Mouse (Mus musculus): ENCODE data around the gene Slco3a1. TPM values are rescaled to one million over a fixed set of nuclear protein-coding genes. Genes with fewer than 3 reads are reported as not detected.

Slco3a1 gene
- polyA plus RNA-seq, 1 experiment from 2014 or later = 21.7 TPM

DNA sequence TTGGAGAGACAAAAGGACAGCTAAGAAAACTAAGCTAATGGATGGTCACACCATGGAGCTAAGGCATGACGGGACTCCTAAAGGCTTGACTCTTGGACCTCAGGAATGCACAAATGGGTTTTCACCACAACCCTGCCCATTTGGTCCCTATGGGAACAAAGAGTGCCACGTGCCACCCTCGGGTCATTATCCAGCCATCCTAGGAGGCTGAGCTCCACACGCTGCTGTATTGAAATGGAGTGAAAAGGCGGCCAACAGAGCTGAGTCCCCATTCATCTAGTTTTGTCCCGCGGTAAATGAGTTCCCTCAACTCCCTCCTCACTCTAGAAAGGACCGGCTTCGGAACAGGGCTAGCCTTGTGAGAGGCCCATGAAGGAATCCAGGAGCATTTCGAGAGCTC lies 53.4 kb downstream of the Slco3a1 start:
- no peak overlapping the region for H3K9ac ChIP-seq
- H3K27ac ChIP-seq = no peak overlapping the region
- ATAC-seq (replicated peaks; ENCODE audit: low FRiP score) = no peak
- no peaks in the 10 kb centered on the region for H3K27me3 ChIP-seq
- 49% methylated on average over 10 of the region's 10 CpGs for WGBS
- no peaks in the 10 kb centered on the region for H3K4me1 ChIP-seq
- H3K4me3 ChIP-seq (replicated peaks) = no peak overlapping the region
- H3K9me3 ChIP-seq (replicated peaks) = no peaks in the 10 kb centered on the region
- H3K36me3 ChIP-seq = 0 out of 2 replicates have a peak, but pooled peaks cover 9% of the 10 kb centered on the region
- no peak overlapping the region for H3K4me2 ChIP-seq

DNA sequence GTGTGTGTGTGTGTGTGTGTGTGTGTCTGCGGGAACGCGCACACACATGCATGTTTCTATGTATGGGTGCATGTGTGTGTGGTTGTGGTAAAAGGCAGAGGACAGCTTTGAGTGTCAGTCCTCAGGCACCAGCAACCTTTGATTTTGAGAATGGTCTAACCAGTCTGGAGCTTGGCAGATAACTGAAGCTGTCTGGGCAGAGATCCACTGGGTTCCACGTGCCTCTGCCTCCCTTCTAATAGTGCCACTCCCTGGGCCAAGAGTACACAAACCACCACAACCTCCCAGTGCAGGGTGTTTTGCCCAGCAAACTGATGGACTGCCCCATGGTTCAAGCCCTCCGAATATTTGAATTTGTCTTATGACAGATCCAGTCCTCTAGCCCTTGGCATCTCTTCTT lies 55.1 kb downstream of the Slco3a1 start:
- 92% methylated on average over 5 of the region's 5 CpGs for WGBS
- H3K36me3 ChIP-seq = 0 out of 2 replicates have a peak, but pooled peaks cover 6% of the 10 kb centered on the region
- H3K27ac ChIP-seq = no peak overlapping the region
- no peaks in the 10 kb centered on the region for H3K27me3 ChIP-seq
- no peak overlapping the region for H3K4me2 ChIP-seq
- no peak overlapping the region for H3K4me3 ChIP-seq (replicated peaks)
- no peaks in the 10 kb centered on the region for H3K9me3 ChIP-seq (replicated peaks)
- H3K9ac ChIP-seq = no peak overlapping the region
- no peak for ATAC-seq (replicated peaks; ENCODE audit: low FRiP score)
- H3K4me1 ChIP-seq = no peaks in the 10 kb centered on the region

DNA sequence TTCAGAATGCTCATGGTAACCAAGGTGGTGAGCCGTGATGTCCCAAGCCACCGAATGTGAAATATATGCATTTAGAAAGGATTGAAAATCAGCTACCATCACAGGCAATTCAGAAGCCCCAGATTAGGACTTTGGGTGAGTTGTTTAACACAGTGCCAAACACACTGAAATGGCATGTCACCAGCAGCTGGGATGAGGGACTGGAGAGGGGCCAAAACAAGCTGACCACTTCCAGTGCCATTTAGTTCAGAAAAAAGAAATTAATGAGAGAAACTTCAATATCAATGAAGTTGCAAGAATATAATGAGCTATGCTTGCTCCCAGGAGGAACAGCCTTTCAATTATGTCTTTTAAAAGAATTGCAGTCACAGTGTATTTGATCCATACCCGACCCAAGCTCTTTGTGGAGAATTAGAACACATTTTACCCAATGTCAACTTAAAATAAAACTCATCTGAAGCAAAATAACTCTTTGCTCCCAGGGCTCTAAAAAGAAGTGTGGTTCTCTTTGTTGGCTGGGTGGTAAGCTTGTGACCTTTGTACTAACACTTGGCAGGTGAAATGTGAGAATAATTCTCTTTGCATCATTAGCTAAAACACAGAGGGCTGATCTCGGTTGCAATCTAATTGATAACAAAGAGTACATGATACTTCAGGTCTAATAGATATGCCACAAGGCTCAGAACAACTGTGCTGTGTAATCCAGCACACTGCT lies 56.2 kb downstream of the Slco3a1 start:
- Histone ChIP-seq H3K4me3 (replicated peaks) (no peak overlapping the region), H3K4me1 (no peaks in the 10 kb centered on the region), H3K27me3 (no peaks in the 10 kb centered on the region), H3K36me3 (no peaks in the 10 kb centered on the region), H3K9ac (no peak overlapping the region), H3K27ac (no peak overlapping the region), H3K9me3 (replicated peaks) (no peaks in the 10 kb centered on the region), H3K4me2 (no peak overlapping the region)
- WGBS = 70% methylated on average over 4 of the region's 4 CpGs
- no peak for ATAC-seq (replicated peaks; ENCODE audit: low FRiP score)

DNA sequence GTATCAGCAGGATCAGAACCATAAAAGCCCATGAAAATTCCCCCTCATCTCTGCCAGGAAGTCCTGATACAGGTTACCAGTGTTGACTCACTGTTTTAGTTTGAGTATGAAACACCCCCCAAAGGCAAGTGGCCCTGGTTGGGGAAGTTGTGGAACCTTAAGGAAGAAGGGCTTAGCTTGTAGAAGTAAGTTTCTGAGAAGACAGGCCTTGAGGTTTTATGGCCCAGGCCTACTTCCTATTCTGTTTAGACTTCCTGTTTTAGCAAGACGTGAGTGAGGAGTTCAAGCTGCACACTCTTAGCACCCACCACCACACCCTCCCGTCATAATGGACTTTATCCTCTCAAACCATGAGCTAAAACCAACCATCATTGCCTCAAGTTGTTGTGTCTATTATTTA lies 57.4 kb downstream of the Slco3a1 start:
- Histone ChIP-seq H3K4me1 (no peaks in the 10 kb centered on the region; the same call in 1 of the 2 replicates), H3K36me3 (no peaks in the 10 kb centered on the region), H3K4me3 (replicated peaks) (no peak overlapping the region), H3K4me2 (no peak overlapping the region), H3K27me3 (no peaks in the 10 kb centered on the region), H3K9ac (no peak overlapping the region), H3K9me3 (replicated peaks) (no peaks in the 10 kb centered on the region), H3K27ac (no peak overlapping the region)
- WGBS = 69% methylated on average over 2 of the region's 2 CpGs
- no peak for ATAC-seq (replicated peaks; ENCODE audit: low FRiP score)

DNA sequence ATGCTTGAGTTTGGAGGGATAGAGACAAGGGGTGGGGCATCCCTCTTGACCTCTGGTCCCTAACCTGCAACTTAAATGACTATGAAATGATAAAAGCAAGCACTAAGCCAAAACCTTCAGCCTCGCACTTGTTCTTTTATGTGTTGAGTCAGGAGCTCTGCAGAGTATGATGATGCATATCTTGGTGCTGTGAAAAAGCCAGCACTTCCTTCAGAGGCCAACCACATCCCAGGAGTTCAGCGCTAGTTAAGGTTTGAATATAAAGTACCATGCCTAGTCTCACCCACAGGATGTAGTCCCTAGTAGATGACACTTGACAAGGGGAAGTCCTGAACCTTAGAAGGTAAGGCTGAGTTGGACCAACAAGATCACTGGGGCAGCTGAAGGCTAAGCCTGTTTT lies 59.1 kb downstream of the Slco3a1 start:
- 87% methylated on average over 2 of the region's 2 CpGs for WGBS
- Histone ChIP-seq H3K9me3 (replicated peaks) (no peaks in the 10 kb centered on the region), H3K27ac (no peak overlapping the region)

DNA sequence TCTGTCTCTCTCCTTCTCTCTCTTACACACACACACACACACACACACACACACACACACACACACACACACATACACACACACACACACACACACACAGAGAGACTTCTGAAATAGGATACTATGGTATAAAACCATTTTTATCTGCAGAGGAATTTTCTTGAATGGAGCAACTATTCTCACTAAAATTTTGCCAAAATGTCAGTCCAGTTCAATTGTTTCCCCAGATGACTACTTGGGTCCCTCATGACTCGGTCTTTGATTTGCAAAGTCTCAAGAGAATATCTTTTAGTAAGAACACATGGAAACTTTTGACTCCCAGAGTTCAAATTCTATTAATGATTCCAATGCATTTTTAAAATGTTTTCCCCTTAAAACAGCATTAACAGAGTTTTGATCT lies 60.8 kb downstream of the Slco3a1 start:
- H3K4me3 ChIP-seq (replicated peaks) = no peak overlapping the region
- no peaks in the 10 kb centered on the region for H3K9me3 ChIP-seq (replicated peaks)
- H3K27ac ChIP-seq = no peak overlapping the region
- no peaks in the 10 kb centered on the region for H3K36me3 ChIP-seq
- H3K4me1 ChIP-seq = peaks cover 7% of the 10 kb centered on the region; the same call in 1 of the 2 replicates
- H3K4me2 ChIP-seq = no peak overlapping the region
- 64% methylated on average over 1 of the region's 1 CpGs for WGBS
- no peak for ATAC-seq (replicated peaks; ENCODE audit: low FRiP score)
- H3K27me3 ChIP-seq = no peaks in the 10 kb centered on the region
- H3K9ac ChIP-seq = no peak overlapping the region

More for the DNA sequence above, 59.1 kb downstream of the Slco3a1 start:
- no peak overlapping the region for H3K4me2 ChIP-seq
- no peak overlapping the region for H3K9ac ChIP-seq
- H3K4me3 ChIP-seq (replicated peaks) = no peak overlapping the region
- H3K4me1 ChIP-seq = peaks cover 7% of the 10 kb centered on the region; the same call in 1 of the 2 replicates
- no peak for ATAC-seq (replicated peaks; ENCODE audit: low FRiP score)
- no peaks in the 10 kb centered on the region for H3K36me3 ChIP-seq
- H3K27me3 ChIP-seq = no peaks in the 10 kb centered on the region

DNA sequence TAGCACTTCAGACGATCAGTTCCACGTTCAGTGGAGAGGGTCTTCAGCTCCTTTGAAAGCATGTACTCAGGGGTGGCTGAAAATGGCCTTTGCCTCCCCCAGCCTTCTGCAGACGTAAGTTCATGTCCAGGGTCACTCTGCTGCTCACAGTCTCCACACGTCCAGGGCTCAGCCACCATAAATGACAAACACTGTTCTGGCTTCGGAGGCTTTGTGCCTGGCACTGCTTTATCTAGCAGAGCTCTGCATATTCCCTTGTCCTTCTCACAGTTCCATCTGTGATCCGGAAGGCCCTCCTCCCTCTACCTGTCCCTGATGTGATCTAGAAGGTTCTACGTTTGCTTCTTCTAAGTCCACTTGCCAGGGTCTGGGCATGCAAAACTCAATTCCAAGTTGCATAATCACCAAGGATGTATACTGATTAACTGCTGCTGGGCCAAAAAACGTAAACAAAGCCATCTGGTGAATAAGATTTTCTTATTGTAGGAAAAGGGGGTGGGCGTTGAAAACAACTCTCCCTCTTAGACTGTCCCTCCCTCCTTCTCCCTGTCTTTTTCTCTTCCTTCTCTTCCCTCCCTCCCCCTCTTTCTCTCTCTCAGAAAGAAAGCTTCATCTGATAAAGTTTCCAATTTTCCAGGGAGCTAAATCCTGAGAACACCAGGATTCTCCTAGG lies 62.8 kb downstream of the Slco3a1 start:
- Histone ChIP-seq H3K9me3 (replicated peaks) (no peaks in the 10 kb centered on the region), H3K27me3 (no peaks in the 10 kb centered on the region), H3K36me3 (no peaks in the 10 kb centered on the region), H3K4me3 (replicated peaks) (no peak overlapping the region), H3K9ac (no peak overlapping the region), H3K4me1 (peaks cover 7% of the 10 kb centered on the region; the same call in 1 of the 2 replicates), H3K4me2 (no peak overlapping the region), H3K27ac (no peak overlapping the region)
- ATAC-seq (replicated peaks; ENCODE audit: low FRiP score) = no peak
- WGBS = 64% methylated on average over 9 of the region's 9 CpGs

DNA sequence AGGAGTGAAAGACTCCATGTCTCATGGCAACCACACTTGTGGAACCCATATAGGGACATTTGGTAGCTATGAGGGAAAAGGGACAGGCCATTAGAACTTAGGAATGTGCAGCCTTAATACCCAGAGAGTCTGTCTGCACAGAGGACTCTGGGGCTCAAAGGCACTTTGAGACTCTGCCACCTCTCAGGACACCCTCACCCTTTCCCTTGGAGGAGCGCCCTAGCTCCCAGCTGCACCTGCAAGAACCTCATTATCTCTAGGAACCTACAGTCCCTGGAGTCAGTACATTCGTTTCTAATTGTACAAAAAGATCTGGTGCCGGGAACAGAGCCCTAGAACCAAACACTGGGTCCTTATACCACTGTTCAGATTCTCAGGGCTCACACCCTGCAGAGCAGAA lies 66.4 kb downstream of the Slco3a1 start:
- Histone ChIP-seq H3K4me1 (peaks cover 13% of the 10 kb centered on the region), H3K27ac (no peak overlapping the region), H3K9me3 (replicated peaks) (no peaks in the 10 kb centered on the region), H3K27me3 (no peaks in the 10 kb centered on the region), H3K36me3 (no peaks in the 10 kb centered on the region), H3K4me3 (replicated peaks) (no peak overlapping the region), H3K9ac (no peak overlapping the region), H3K4me2 (no peak overlapping the region)
- WGBS = 89% methylated on average over 3 of the region's 3 CpGs
- ATAC-seq (replicated peaks; ENCODE audit: low FRiP score) = no peak

DNA sequence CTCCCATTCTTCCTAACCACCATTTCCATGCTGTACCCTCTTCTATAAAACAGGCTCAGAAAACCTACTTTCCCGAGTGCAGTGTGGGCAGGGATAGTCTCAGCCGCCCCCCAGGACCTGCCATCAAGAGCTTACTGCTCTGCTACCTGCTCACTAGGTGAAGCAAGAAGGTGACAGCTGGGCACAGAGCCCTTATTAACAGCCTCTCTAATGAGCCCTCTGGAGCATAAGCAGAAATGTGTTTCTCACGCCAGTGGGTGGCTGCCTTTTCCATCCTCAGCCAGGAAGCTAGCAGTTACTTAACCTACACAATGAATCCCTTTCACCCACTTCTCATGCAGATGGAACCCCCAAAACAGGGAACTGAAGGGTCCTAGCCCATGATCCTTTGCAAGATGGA lies 66.9 kb downstream of the Slco3a1 start:
- WGBS = 77% methylated on average over 3 of the region's 3 CpGs
- ATAC-seq (replicated peaks; ENCODE audit: low FRiP score) = no peak
- Histone ChIP-seq H3K9me3 (replicated peaks) (no peaks in the 10 kb centered on the region), H3K27ac (no peak overlapping the region), H3K27me3 (no peaks in the 10 kb centered on the region), H3K4me3 (replicated peaks) (no peak overlapping the region), H3K36me3 (no peaks in the 10 kb centered on the region), H3K9ac (no peak overlapping the region), H3K4me2 (no peak overlapping the region), H3K4me1 (peaks cover 17% of the 10 kb centered on the region)

DNA sequence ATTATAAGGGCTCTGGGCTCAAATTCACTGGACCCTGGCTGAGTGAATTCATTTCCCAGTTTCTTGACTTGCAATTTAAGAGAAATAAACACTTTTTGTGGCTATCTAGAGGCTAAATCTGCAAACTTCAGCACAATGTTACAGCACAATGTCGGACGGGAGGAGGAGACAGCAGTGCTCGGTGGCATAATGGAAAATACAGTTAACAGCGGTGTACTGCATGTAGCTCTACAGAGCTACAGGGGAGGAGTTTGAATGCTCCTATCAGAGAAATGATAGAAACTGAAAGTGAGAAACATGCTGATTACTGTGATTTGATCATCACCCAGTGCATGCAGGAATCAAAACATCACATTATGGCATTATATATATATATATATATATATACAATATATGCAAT lies 68.5 kb downstream of the Slco3a1 start:
- WGBS = 87% methylated on average over 4 of the region's 4 CpGs
- ATAC-seq (replicated peaks; ENCODE audit: low FRiP score) = no peak
- Histone ChIP-seq H3K4me1 (peaks cover 23% of the 10 kb centered on the region), H3K27me3 (no peaks in the 10 kb centered on the region), H3K9me3 (replicated peaks) (no peaks in the 10 kb centered on the region), H3K36me3 (no peaks in the 10 kb centered on the region), H3K4me3 (replicated peaks) (no peak overlapping the region), H3K9ac (no peak overlapping the region), H3K27ac (no peak overlapping the region), H3K4me2 (no peak overlapping the region)

DNA sequence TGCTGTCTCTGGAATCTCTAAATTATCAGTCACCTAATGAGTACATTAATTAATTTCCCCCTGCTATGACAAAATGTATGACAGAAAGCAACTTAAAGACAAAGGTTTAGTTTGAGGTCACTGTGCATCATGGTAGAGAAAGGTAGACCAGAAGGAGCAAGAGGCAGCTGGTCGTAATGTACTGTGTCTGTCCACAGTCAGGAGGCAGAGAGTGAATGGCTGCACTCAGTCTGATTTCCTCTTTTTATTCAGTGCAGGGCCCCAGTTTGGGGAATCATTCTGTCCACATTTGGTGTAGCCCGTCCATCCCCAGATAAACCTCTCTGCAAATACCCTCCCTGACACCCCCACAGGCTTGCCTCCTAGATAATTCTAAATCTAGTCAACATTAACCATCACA lies 68.9 kb downstream of the Slco3a1 start:
- ATAC-seq (replicated peaks; ENCODE audit: low FRiP score) = no peak
- H3K27ac ChIP-seq = no peak overlapping the region
- no peak overlapping the region for H3K4me2 ChIP-seq
- no peaks in the 10 kb centered on the region for H3K36me3 ChIP-seq
- no peaks in the 10 kb centered on the region for H3K9me3 ChIP-seq (replicated peaks)
- no peak overlapping the region for H3K4me3 ChIP-seq (replicated peaks)
- WGBS = 84% methylated on average over 2 of the region's 2 CpGs
- H3K9ac ChIP-seq = no peak overlapping the region
- H3K27me3 ChIP-seq = no peaks in the 10 kb centered on the region
- H3K4me1 ChIP-seq = peaks cover 28% of the 10 kb centered on the region

DNA sequence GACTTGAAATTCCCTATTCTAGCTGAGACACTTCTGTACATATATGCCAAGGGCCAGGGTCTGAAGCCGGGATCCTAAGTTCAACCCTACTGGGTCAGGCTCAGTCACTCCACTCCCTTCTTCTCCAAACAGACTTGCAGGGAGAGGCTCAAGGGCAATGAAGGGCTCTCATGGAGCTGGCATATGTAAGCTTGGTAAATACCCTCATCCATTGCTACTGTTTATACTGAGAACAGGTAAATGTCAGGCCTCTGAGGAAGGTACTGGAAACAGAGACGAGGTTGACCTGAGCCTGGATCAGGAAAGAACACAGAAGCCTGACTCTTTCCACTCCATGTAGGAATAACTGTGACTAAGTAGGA lies 70.6 kb downstream of the Slco3a1 start:
- Histone ChIP-seq H3K9me3 (replicated peaks) (no peaks in the 10 kb centered on the region), H3K4me2 (no peak overlapping the region), H3K27me3 (0 out of 2 replicates have a peak, but pooled peaks cover 4% of the 10 kb centered on the region), H3K9ac (no peak overlapping the region), H3K4me1 (peaks cover 41% of the 10 kb centered on the region), H3K4me3 (replicated peaks) (no peak overlapping the region), H3K27ac (no peak overlapping the region), H3K36me3 (no peaks in the 10 kb centered on the region)
- no peak for ATAC-seq (replicated peaks; ENCODE audit: low FRiP score)
- WGBS = 63% methylated on average over 2 of the region's 2 CpGs

Measured in kidney, embryonic 15.5 days (tissue).